Mouse (Mus musculus): ENCODE measurements around the gene Olfr15.
"Not testable (repeated sequence)": the region's sequence is repeated elsewhere in the genome, so short reads cannot be mapped to it uniquely, and the experiment has no call there.

Olfr15 gene

DNA sequence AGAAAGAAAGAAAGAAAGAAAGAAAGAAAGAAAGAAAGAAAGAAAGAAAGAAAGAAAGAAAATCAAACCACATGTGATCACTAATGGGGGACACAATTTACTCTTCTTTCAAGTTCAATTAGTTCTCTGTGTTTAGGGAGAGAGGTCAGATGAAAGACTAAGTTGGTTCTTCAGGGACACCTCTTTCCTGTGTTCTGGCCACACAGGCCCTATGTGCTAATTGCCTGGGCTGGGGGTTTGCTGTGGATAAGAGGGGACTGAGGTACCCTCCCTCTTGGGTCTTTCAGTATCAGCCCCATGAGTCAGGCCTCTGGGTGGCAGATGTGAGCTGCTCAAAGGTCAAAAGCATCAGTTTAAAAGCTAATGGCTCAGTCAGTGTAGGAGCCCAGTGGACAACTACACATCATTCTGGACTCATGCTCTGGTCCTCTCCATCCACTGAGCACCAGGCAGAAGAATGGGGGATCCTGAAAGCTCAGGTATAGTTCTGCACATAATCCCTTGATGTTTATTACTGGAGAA, at the start of gene Olfr15:
TSS of gene Olfr15 (plus strand) at position 291 of the 522 bp plus-strand sequence.
- DNase-seq (ENCODE audit: low spot score in 2 of 2): no peak

DNA sequence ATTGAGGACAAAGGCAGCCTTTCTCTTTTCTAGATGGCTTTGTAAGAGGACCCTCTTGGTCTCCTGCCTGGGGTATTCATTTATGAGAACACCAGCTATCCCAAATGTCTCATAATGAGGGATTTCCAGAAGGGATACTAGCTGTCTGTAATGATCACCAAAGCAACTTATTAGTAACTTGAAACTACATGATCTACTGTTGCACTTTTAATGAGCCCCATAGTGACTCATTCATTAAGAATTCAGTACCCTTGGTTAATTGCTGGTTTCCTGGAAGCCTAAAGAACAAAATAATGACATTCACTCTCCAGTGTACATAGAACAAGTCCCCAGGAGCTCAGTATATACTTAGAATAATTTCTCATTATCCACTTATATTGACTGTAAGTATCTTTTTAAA, 49.4 kb upstream of the Olfr15 start:
- DNase-seq (ENCODE audit: low spot score in 2 of 2): no peak

DNA sequence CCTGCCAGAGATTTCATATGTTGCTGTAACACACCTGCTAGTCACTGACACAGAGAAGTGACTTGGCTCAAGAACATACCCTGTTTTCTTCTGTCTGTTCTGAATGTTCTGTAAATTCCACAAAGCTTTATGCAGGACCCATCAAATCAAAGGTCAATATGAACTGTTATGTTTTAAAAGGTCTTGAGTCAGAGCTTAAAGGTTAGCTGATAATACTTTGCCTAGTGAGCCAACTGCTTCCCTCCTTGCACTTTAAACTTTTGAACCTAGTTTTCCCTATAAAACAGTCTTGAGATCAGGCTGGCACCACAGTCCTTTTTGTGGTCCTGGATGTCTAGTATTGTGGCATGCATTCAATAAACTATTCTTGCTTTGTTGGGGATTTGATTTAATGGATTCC, 42.3 kb upstream of the Olfr15 start:
- no peak for DNase-seq (ENCODE audit: low spot score in 2 of 2)

DNA sequence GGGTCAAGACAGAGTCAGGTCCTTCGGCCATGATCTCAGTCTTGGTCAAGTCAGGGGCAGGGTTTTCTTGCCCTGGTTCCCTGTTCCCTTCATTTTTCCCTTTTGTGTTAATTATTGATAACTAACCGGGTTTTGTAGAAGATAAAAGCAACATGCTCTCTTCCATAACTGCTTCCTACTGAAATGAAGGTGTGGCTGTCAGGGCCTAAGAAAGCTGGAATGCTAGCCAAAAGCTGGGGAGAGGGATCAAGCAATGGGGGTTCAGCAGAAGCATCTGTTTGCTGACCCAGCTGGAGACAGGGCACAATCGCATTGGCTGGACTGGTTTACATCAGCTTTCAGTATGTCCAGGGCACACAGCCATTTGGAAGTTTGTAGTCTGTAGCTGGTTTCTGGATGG, 22.5 kb upstream of the Olfr15 start:
- no peak for DNase-seq (ENCODE audit: low spot score in 2 of 2)

DNA sequence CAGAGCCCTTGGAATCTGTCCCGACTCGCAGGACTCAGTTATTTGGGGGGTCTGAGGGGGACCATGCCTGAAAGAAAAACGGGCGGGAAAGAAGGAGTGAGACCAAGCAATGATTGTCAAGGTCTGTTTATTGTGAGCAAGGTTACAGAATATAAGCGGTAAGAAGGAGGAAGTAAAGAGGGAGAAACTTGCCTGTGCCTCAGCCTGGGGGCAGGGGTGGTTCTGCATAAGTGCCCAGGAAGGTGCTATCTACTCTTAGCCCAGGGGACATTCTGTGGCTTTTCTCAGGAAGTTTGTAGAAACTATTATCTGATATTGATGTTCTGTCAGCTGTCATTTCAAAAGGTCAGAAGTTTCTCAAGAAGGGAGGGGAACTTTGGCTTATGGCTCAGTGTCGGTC, 16.0 kb upstream of the Olfr15 start:
- not testable (repeated sequence) for DNase-seq (ENCODE audit: low spot score in 2 of 2)

DNA sequence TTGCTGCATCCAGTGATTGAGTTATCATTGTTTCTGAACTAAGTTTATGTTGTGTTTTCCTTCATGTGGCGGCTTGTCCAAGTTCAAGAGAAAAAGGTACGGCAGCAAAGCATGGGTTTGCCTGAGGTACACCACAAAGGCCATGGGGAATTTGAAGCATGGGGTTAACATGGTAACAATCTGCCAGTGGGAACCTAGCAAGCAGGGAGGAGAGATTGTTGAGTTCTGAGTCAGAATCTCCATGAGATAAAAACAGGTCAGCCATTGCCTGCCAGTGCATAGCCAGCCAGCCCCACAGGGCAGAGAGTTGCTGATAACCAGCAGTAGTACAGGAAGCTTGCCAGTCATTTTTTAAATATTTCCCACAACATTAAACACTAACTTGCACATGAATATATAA, 10.5 kb upstream of the Olfr15 start:
- no peak for DNase-seq (ENCODE audit: low spot score in 2 of 2)

DNA sequence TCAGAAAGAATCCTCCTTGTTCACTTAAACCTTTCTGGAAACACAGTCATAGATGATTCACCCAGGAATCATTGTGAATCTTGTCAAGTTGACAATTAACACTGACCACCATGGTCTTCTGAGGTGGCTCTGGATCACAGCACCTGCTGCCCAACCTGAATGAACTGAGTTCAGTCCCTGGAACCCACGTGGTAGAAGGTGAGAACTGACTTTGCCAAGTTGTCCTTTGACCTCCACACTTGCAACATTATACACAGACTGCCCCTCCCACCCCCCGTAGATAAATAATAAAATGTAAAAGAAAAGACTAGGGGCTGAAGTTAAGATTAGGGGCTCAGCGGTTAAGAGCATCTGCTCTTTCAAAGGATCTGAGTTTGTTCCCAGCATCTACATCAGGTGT, 2.7 kb upstream of the Olfr15 start:
- no peak for DNase-seq (ENCODE audit: low spot score in 2 of 2)

DNA sequence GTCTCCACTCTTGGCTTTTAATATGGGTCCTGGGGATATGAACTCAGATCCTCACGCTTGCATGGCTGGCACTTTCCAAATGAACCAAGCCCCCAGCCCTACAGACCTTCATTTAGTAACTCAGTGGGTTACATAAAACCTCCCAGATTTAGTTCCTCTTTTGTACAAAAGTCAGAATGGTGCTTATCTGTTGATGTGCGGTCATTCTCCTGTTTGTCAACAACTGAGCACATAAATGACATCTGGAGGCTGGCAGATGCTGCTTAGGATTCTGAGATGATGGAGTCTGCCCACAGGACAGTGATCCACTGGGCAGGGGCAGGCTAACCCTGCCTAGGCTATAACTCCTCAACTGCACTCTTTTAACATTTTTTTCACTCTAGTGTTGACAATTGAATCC, 951 bp upstream of the Olfr15 start:
- no peak for DNase-seq (ENCODE audit: low spot score in 2 of 2)

DNA sequence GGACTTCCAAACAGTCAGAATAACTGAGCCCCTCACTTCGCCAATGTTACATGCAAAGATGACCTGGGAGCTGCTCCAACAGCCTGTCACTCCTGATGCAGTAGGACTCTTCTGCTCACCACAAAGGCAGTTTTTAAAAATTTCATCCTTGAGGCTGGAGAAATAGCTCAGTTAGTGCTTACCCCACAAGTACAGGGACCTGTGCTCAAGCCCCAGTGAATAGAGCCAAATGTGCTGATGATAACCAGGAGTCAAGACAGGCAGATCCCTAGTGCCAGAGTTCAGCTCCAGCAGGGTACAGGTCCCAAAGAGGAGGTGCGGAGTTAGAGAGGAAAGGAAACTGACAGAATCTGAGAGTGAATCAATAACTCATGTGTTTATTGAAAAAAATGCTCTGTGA, 4.8 kb downstream of the Olfr15 start:
- no peak for DNase-seq (ENCODE audit: low spot score in 2 of 2)

DNA sequence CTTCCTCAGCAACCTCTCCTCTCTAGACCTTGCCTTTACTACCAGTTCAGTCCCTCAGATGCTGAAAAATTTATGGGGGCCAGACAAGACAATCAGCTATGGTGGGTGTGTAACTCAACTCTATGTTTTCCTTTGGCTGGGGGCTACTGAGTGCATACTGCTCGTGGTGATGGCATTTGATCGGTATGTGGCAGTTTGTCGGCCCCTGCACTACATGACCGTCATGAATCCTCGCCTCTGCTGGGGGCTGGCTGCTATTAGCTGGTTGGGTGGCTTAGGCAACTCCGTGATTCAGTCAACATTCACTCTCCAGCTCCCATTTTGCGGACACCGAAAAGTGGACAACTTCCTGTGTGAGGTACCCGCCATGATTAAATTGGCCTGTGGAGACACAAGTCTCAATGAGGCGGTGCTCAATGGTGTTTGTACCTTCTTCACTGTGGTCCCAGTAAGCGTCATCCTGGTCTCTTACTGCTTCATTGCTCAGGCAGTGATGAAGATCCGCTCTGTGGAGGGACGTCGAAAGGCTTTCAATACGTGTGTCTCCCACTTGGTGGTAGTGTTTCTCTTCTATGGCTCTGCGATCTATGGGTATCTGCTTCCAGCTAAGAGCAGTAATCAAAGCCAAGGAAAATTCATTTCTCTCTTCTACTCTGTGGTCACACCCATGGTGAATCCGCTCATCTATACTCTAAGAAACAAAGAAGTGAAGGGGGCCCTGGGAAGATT, 8.6 kb downstream of the Olfr15 start:
- no peak for DNase-seq (ENCODE audit: low spot score in 2 of 2)

DNA sequence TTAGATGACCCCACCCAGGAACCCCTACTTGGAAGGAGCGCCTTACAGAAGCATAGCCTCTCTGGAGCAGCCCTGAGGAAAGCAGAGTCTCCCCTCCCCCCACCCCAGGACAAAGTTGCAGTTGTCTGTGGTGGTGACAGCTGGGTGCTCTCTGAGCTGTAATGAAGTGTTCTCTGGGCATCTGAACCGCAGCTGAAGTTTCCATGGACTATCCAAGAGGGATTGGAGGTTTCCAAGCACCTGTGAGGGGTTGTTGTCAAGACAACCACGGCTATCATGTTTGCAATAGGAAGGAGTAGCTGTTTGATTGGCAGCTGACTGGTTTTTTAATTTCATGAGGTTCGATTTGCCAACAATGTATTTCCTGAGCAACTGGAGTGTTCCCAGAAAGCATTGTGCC, 12.3 kb downstream of the Olfr15 start:
- DNase-seq (ENCODE audit: low spot score in 2 of 2): no peak

DNA sequence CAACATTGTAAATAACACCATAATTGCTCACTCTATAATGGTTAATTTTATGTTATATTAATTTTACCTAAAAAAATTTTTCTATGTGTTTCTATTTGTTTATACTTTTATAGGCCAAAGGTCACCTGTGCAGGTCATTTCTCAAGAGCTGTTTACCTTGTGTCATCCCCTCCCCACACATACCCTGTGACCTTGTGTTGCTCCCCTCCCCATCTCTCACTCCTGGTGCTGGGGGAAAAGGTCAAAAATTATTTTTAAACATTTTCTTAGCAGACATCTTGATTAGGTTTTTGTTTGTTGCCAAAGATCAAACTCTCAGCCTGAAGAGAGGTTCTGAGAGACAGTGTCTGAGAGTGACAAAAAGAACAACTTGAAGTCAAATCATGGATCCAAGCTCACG, 13.1 kb downstream of the Olfr15 start:
- no peak for DNase-seq (ENCODE audit: low spot score in 2 of 2)

DNA sequence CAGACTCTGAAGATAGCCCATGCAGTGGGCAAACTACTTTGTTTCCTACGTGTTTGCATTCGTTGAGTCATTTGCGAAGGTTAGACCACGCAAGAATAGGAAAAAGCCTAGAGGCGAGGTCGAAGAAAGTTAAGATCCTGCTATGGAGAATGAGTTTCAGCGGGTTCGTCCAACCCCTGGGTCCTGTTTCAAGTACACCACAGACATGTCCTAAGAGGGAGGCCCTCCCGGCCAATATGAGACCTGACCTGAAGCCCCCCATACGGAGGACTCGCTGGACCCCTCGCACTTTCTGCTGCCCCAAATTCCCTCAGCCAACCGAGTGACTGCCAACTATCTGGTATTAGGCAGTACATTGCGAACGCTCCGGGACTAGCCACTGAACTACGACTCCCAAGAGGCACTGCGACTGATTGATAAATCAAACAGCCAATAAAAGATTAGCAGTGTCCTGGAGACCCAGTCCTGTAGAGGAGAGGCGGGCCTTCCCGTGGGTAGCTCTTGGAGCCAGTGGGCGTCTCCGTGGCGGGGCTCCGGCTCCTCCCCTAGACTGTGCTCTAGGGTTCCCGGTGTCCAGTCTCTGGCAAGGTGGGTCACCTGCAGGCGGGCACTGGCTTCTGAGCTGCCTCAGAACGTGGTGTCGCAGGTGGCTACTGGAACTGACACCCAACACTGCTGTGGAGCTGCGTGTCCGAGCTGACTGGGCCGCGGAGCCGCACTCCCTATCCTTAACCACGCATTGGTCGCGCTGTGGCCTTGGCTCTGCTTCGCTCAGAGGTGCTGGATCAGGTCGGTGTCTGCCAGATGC, 16.2 kb downstream of the Olfr15 start, which contains the start of gene Zfp174:
TSS of gene Zfp174 (plus strand) at position 558 of the 808 bp plus-strand sequence.
- DNase-seq (ENCODE audit: low spot score in 2 of 2): peak; percentile 92 to 96

DNA sequence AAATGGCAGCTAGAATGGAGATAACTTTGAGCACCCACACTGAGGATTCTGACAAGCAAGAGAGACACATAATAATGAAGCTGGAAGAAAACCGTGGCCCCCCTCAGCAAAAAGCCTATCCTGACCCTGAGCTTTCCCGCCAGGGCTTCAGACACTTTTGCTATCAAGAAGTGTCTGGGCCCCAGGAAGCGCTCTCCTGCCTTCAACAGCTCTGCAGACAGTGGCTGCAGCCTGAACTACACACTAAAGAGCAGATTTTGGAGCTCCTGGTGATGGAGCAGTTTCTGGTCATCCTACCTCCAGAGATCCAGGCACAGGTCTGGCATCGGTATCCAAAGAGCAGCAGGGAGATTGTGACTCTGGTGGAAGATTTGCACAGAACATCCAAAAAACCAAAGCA, 17.2 kb downstream of the Olfr15 start:
- DNase-seq (ENCODE audit: low spot score in 2 of 2): no peak

DNA sequence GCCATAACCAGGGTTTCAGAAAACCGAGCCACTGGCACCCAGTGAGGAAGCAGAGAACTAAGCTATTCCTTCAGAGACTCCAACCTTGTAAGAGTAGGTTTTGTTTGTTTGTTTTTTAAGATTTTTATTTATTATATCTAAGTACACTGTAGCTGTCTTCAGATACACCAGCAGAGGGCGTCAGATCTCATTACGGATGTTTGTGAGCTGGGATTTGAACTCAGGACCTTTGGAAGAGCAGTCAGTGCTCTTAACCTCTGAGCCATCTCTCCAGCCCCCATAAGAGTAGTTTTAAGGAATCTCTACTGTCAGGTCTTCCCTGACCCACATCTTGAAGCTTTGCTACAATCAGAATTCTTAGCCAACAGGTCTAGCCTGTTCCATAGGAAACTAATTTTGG, 17.7 kb downstream of the Olfr15 start:
- DNase-seq (ENCODE audit: low spot score in 2 of 2): no peak

DNA sequence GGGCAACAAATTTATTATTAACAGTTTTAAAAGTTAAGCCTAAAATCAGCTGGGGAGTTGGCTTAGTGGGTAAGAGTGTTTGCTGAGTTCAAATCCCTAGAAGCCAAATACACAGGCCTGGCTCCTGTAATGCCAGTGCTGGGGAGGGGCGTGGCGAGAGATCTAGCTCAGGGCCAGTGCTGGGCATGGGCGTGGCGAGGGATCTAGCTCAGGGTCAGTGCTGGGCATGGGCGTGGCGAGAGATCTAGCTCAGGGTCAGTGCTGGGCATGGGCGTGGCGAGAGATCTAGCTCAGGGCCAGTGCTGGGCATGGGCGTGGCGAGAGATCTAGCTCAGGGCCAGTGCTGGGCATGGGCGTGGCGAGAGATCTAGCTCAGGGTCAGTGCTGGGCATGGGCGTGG, 20.6 kb downstream of the Olfr15 start:
- DNase-seq (ENCODE audit: low spot score in 2 of 2): not testable (repeated sequence)

DNA sequence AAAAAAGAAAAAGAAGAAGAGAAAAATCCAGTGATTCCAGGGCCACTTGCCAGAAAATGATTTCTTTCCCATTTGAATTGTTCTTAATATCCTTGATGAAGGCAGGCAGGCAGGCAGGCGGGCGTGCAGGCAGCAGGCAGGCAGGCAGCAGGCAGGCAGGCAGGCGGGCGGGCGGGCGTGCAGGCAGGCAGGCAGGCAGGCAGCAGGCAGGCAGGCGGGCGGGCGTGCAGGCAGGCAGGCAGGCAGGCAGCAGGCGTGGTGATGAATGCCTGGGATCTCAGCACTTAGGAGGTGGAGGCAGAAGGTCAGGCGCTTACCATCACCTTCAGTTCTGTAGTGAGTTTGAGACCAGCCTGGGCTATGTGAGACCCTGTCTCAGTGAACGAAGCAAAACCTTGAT, 21.9 kb downstream of the Olfr15 start:
- no peak for DNase-seq (ENCODE audit: low spot score in 2 of 2)

DNA sequence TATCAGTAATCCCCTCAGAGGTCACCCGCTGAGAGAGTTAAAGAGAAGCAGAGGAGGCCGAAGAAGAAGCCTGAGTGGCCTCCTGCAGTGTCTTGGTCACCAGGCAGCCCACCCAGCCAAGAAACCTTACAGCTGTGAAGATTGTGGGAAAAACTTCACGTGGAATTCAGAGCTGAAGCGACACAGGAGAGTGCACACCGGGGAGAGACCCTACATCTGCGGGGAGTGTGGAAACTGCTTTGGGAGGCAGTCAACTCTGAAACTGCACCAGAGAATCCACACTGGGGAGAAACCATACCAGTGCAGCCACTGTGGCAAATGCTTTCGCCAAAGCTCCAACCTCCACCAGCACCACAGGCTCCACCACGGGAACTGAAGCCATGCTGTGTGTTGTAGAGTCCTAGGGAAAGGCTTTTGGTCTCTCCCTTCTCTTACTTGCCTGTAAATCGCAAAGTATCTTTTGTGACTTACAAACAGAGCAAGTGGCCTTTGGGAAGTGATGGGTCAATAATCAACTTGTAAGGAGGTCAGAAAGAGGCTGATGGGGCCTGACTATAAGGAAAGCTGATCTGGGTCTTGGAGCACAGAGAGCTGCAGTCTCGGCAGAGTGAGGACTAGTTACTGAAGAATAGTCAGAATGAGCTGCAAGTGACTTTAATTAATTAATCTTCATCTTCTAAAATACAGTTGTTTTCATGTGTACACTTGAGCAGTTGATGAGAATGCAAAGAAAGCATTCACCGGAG, 23.9 kb downstream of the Olfr15 start:
- DNase-seq (ENCODE audit: low spot score in 2 of 2): no peak

DNA sequence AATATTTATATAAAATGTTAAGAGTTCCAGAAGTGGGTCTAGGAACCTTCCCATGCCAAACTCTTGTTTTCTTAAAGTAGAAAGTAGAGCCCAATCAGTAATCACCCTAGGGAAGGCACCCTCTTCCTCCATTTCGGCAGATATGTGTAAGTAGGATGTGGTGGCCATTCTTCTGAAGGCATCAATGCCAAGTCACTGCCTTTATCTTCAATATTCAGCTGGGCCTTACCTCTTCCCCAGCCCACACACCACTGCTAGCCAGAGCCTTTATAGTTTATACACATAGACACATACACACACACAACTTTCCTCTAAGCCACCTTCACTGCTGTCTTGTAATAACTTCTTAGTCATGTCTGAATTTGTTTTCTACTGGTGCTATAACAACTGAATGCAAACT, 25.1 kb downstream of the Olfr15 start:
- no peak for DNase-seq (ENCODE audit: low spot score in 2 of 2)

DNA sequence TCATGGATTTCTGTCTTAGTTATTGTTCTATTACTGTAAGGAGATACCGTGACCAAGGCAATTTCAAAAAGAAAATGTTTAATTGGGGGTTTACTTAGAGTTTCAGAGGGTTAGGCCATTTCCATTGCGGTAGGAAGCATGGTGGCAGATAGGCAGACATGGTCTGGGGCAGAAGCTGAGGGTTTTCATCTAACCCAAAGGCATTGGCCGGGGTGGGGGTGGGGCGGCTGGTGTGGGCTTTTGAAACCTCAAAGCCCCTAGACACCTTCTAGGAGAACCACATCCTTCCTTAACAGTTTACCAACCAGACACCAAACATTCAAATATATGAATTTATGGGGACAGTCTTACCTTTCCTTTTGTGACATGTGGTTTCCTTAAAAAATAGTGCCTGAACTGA, 28.6 kb downstream of the Olfr15 start:
- DNase-seq (ENCODE audit: low spot score in 2 of 2): no peak

DNA sequence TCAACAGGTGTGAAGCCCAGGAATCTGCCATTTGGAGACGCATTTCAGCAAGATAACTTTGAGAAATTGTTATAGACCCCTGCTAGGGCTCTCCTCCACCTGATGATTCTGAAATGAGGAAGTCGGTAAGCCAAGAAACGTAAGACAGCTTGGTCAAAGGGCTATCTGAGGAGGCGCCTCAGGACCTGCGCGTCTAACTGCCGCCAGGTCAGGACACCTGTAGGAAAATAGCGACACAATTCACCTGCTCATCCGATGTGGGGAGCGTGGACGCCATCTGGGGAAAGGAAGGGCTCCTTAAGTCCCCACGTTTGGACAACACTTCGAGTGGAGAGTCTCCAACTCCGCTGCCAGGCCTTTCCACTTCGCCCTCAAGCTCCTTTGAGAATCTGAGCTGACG, 41.1 kb downstream of the Olfr15 start:
- DNase-seq (ENCODE audit: low spot score in 2 of 2): no peak

All from right cerebral cortex, postnatal 36 days (tissue).